Mouse (Mus musculus) G1E (cell line): ENCODE data around the gene Fam3c. TPM values are rescaled to one million over a fixed set of nuclear protein-coding genes. Genes with fewer than 3 reads are reported as not detected.

Source experiments
- ATAC-seq: 2 replicates; pipeline ENCODE4 v1.8.0; 2016; ENCODE audit warnings: mild to moderate bottlenecking; ENCODE audit not compliant: insufficient number of reproducible peaks, poor library complexity, low FRiP score, severe bottlenecking; ENCODE audit errors: extremely low read depth
- DNase-seq: peaks from one replicate; pipeline ENCODE4 v3.0.0; 2012; ENCODE audit warnings: low spot score
- H3K27me3 ChIP-seq: 2 replicates; pipeline ENCODE4 v1.6.1; 2012; ENCODE audit warnings: mild to moderate bottlenecking, low read length, inconsistent platforms; ENCODE audit not compliant: insufficient read depth
- H3K36me3 ChIP-seq: replicated peaks from 2 replicates; pipeline ENCODE3; 2012; ENCODE audit warnings: mild to moderate bottlenecking, inconsistent platforms
- H3K4me1 ChIP-seq: 2 replicates; pipeline ENCODE4 v1.6.1; 2012; ENCODE audit warnings: low read depth, low read length, inconsistent platforms, mixed read lengths; ENCODE audit not compliant: insufficient read depth
- H3K4me3 ChIP-seq: 2 replicates; pipeline ENCODE4 v1.5.1; 2012; ENCODE audit warnings: low read depth, mild to moderate bottlenecking, inconsistent platforms, low read length, moderate library complexity, mixed read lengths
- H3K9me3 ChIP-seq: replicated peaks from 2 replicates; pipeline ENCODE4 v1.6.1; 2012; ENCODE audit warnings: inconsistent platforms
- CTCF ChIP-seq: IDR thresholded peaks from 2 replicates; pipeline ENCODE4 v1.5.1; 2012; ENCODE audit warnings: low read depth, low read length, inconsistent platforms, mixed read lengths
- GATA1 ChIP-seq: IDR thresholded peaks from 2 replicates; pipeline ENCODE4 v1.6.1; 2012; ENCODE audit warnings: borderline replicate concordance, low read length, inconsistent platforms, mixed read lengths
- GATA2 ChIP-seq: IDR thresholded peaks from 2 replicates; pipeline ENCODE4 v1.6.1; 2012; ENCODE audit warnings: low read depth, low read length, inconsistent platforms, borderline replicate concordance
- POLR2AphosphoS5 ChIP-seq: IDR thresholded peaks from 2 replicates; pipeline ENCODE4 v1.6.1; 2012; ENCODE audit warnings: low read depth, low read length, inconsistent platforms; ENCODE audit not compliant: insufficient replicate concordance
- TAL1 ChIP-seq: conservative IDR thresholded peaks from 2 replicates; pipeline ENCODE4 v1.6.1; 2012; ENCODE audit warnings: low read depth, low read length, inconsistent platforms, mixed read lengths
- polyA plus RNA-seq: library from polyadenylated mRNA; stranded (reverse); fragments of >175 nt; gene quantifications from 2 replicates; pipeline ENCODE4 v1.2.3, GENCODE M21; 2012
- total RNA-seq, 2 experiments: library from RNA; stranded (forward) in 1 of 2; stranded (reverse) in 1 of 2; fragments of 200-1000 nt in 1 of 2; fragments of >200 nt in 1 of 2; fragmentation: Nextera tagmentation in 1 of 2; gene quantifications; 2 replicates each; pipeline ENCODE4 v1.2.3; 2014 to 2017

The Fam3c gene
- total and polyA plus RNA-seq, 3 experiments, result 3.3 to 20.6 (median 8.5) TPM

GRCm38 (mm10) chr6:22325364-22326072, 30.5 kb downstream of the Fam3c start:
- H3K4me3 ChIP-seq, result no peak overlapping the region
- peaks cover 56% of the 10 kb centered on the region for H3K36me3 ChIP-seq
- H3K4me1 ChIP-seq, result peaks cover 10% of the 10 kb centered on the region

DNA sequence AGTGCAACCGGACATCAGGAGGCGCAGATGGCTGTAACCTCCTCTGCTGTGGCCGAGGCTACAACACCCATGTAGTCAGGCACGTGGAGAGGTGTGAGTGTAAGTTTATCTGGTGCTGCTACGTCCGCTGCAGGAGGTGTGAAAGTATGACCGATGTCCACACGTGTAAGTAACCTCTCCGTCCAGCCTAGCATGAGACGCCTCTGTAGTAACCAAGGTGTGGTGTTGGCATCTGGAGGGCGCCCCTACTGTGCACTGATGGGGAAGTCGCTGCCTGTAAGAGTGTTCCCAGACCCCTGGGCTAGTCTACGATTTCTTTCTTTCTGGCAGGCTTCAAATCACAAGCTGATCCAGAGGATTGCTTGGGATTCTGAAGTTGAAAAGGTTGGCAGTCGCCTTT, 58.0 kb downstream of the Fam3c start:
- H3K36me3 ChIP-seq, result no peaks in the 10 kb centered on the region
- no peak for TF ChIP-seq GATA1
- DNase-seq (no peak), ATAC-seq (no peak)
- H3K9me3 ChIP-seq, result no peaks in the 10 kb centered on the region
- H3K4me3 ChIP-seq, result no peak overlapping the region
- peaks cover 2% of the 10 kb centered on the region; the same call in 1 of the 2 replicates for H3K27me3 ChIP-seq
- no peaks in the 10 kb centered on the region for H3K4me1 ChIP-seq

More at GRCm38 (mm10) chr6:22325364-22326072, 30.5 kb downstream of the Fam3c start:
- ATAC-seq, result peak; percentile 54
- TF ChIP-seq CTCF, result peak; percentile 88
- no peak for TF ChIP-seq POLR2AphosphoS5
- peaks cover 3% of the 10 kb centered on the region; the same call in 1 of the 2 replicates for H3K27me3 ChIP-seq
- no peaks in the 10 kb centered on the region for H3K9me3 ChIP-seq
- peak; percentile 42 for DNase-seq

- H3K4me1 ChIP-seq, result no peaks in the 10 kb centered on the region
- H3K27me3 ChIP-seq, result peaks cover 2% of the 10 kb centered on the region; the same call in 1 of the 2 replicates
- TF ChIP-seq POLR2AphosphoS5, result no peak
- no peak for TF ChIP-seq CTCF
- DNase-seq, result no peak
- no peak overlapping the region for H3K4me3 ChIP-seq
- no peaks in the 10 kb centered on the region for H3K36me3 ChIP-seq
- ATAC-seq, result no peak
- no peaks in the 10 kb centered on the region for H3K9me3 ChIP-seq
Observed at GRCm38 (mm10) chr6:22297028-22297427, 59.0 kb downstream of the Fam3c start.

- no peak for DNase-seq
- Histone ChIP-seq H3K27me3 (peaks cover 14% of the 10 kb centered on the region), H3K36me3 (no peaks in the 10 kb centered on the region), H3K4me3 (no peak overlapping the region), H3K9me3 (no peaks in the 10 kb centered on the region), H3K4me1 (no peaks in the 10 kb centered on the region)
- no peak for ATAC-seq
- TF ChIP-seq GATA2 (no peak), CTCF (no peak), TAL1 (no peak), POLR2AphosphoS5 (no peak), GATA1 (no peak)
Observed at GRCm38 (mm10) chr6:22293922-22294321, 62.1 kb downstream of the Fam3c start.

- Histone ChIP-seq H3K4me3 (no peak overlapping the region), H3K27me3 (peaks cover 23% of the 10 kb centered on the region), H3K36me3 (no peaks in the 10 kb centered on the region), H3K4me1 (no peaks in the 10 kb centered on the region), H3K9me3 (no peaks in the 10 kb centered on the region)
- ATAC-seq (no peak), DNase-seq (no peak)
- TF ChIP-seq TAL1, result no peak
- no peak for TF ChIP-seq GATA2
- no peak for TF ChIP-seq CTCF
- TF ChIP-seq POLR2AphosphoS5, result no peak
- no peak for TF ChIP-seq GATA1
Observed at GRCm38 (mm10) chr6:22292056-22292455, 64.0 kb downstream of the Fam3c start.

GRCm38 (mm10) chr6:22290790-22291189, 65.3 kb downstream of the Fam3c start:
- DNase-seq, result no peak
- H3K27me3 ChIP-seq, result peaks cover 27% of the 10 kb centered on the region
- H3K4me1 ChIP-seq, result no peaks in the 10 kb centered on the region
- H3K9me3 ChIP-seq, result no peaks in the 10 kb centered on the region
- ATAC-seq, result no peak
- H3K36me3 ChIP-seq, result no peaks in the 10 kb centered on the region
- H3K4me3 ChIP-seq, result no peak overlapping the region
- TF ChIP-seq GATA2 (no peak), TAL1 (no peak), GATA1 (no peak)

DNA sequence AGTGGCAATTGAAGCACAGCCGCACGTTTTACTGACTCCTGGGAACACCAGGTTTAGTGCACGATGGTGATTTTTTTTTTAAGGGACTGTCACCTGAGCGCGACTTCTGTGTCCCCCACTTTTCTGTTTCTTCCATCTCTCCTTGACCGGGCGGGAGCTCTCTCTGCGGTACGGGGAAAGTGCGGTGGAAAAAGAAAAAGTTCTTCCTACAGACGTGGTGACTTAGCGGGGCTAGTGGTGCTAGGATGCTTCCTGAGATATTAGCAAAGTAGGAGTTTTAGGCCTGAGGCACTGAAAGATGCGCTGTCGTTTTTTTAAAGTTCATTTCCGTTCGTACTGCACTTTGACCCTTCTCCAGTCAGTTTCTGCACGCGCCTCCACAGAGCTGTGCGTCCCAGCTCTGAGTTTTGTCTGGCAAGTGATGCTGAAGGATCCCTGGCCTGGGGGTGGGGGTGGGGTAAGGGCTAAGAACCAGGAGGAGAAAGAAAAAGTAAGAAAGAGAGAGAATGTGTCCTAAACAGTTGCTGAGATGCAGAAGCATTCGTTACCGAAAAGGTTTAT, 66.5 kb downstream of the Fam3c start:
- Histone ChIP-seq H3K27me3 (peaks cover 27% of the 10 kb centered on the region), H3K4me1 (no peaks in the 10 kb centered on the region), H3K9me3 (no peaks in the 10 kb centered on the region), H3K4me3 (no peak overlapping the region), H3K36me3 (no peaks in the 10 kb centered on the region)
- no peak for DNase-seq
- no peak for ATAC-seq
- TF ChIP-seq GATA1 (no peak), CTCF (no peak), GATA2 (no peak), POLR2AphosphoS5 (no peak), TAL1 (no peak)
